Mouse (Mus musculus): ENCODE measurements around the gene Oit1. TPM values are rescaled to one million over a fixed set of nuclear protein-coding genes. Genes with fewer than 3 reads are reported as not detected.

The Oit1 gene
- total RNA-seq, 1 experiment from 2014 or later: not detected

DNA sequence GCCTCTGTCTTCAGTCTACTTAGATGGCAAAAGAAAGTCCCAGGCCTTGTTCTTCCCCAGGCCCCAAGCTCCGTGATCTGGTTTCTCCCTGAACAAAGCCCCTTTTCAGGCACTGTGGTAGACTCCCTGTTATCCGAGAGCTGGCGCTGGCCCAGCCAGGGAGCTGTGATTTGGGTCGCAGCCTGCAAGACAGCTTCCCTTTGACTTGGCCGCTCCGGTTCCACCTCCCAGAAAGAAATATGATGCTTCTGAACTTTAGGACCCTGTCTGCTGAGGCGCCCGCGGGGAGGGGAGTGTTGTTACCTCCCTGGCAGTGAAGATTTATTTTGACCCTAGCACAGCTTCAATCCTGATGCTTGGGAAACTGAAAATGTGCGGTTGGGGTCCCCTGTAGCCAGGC, 42.6 kb downstream of the Oit1 start:
- DNase-seq: no peak

DNA sequence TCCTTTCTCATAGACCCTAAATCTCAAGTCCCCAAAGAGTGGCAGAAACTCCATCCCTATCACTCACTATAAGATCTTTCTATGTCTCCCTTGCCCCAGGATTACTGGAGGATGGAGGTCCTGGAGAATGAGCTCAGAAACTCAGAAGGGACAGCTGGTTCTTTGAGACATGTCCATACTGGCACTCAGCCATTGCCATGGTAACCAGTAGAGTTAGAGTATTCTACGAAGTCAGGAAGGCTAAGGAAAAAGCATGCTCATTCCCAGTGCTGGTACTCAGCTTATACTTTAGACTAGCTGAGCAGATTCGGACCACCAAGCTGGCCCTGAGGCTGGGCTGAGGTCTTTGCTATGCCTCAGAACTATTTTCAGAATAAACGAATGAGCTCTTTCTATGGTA, 44.0 kb downstream of the Oit1 start:
- no peak for DNase-seq

DNA sequence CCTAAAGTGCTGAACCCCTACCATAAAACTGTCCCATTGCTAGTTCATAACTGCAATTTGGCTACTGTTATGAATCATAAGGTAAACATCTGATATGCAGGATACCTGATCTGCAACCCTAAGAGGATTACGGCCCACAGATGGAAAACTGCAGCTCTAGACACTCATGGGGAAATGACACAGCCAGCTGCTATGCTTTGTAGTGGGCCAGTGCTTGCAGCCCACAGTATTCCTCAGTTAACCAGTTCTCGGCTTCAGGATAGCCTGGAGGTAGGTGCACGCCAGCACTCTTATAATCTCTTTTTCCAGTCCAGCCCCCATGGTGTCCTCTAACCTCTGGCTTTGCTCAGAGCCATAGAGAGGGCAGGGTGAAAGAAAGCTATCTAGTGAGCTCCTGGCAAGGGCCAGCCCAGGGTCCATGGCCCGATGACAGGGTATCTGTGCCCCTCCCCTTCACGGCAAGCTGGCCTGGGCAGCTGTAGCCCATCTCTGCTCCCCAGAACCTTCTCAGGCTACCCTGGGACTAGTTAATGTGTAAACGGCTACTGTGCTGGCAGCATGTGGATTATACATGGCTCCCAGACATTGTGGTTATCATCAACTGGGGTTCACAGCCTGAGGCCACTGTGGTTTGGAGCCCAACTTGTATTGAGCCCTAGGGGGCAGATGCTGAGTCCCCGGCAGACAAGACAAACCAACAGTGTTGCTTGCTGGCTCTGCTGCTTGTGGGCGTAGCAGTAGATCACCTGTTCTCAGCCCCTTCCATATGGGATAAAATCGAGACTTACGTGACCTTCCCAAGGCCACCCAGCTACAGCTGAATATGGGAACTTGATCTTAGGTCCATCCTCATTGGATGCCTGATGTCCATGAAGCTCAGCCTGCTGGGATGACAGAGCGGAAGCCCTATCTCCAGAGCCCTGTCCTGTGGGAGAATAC, 46.0 kb downstream of the Oit1 start:
- no peak for DNase-seq

DNA sequence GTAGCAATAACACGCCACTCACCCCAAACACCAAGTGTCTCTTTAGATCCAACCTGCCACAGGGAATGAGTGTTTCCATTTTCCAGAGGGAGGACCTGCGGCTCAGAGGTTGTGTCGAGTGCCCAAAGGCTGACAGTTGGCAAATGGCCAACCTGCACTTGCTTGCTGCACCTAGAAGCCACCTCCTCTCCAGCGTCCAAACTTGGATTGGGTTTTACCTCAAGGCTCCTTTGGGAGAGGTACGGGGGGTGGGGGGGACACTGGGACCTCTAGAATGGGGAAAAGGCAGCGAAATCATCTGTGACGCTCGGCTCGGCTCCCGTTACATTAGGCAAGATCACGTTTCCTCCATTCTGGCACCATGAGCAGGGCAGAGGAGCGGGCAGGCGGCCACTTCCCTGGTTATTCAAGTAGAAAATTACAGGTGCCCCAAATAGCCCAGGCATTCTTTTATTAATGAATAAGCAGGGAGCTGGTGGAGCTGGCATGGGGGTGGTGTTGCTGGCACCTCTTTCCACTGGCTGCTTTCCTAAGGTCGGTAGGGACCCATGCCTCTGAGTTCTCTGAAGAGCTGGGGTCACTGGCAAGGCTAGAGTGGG, 47.1 kb downstream of the Oit1 start:
- DNase-seq: peak; percentile 62

DNA sequence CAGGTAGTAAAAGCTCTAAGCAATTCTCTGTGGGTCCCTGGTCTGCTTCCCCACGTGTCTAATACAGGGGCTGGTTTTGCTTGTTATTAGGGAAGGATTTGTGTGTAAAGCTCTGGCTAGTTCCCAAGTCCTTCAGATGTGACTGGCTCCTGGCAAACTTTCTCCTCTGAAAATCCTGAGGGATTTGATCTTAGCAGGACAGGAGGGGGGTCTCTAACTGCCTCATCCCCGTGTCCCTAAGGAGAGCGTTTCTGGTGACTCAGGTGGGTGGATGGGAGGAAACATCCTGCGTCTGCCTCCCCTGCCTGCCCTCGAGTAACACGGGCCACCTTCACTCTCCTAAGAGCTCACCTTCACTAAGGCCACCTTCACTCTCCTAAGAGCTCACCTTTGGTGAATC, 48.2 kb downstream of the Oit1 start:
- DNase-seq: no peak

DNA sequence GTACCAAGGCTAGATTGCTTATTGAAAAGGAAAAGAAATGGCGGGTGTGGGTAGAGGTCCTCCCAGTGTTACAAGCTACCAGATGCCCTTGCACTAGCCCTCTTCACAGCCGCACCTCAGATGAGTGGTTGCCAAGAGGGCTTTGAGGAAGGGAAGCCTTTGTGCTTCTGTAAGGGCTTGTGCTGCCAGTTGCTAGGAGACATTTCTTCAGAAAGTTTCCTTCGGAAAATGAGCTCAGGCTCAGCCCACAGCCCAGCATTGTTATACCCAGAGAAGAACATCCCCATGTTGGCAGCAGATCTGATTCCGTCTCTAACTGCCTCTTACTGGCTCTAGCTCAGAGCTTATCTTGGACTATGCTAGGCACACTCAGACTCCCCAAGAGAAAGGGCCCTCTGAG, 49.0 kb downstream of the Oit1 start:
- DNase-seq: no peak

DNA sequence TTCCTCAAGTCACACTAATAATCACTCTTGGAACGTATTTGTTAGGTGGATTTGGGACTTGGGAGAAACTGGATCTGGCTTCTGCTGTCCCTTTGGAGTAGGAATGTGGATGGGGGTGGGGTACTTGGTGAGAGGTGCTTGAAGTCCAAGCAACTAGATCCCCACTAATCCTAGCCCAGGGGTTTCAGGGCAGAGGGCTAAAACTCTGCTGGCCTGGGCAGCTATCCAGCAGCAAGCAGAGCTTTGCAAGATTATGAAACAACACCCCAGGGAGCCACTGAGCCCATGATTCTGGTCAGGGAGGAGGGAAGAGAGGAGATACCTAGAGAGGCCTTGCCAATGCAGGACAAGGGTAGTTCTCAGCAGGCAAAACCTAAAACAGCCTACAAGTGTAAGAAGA, 51.2 kb downstream of the Oit1 start:
- peak; percentile 70 for DNase-seq

DNA sequence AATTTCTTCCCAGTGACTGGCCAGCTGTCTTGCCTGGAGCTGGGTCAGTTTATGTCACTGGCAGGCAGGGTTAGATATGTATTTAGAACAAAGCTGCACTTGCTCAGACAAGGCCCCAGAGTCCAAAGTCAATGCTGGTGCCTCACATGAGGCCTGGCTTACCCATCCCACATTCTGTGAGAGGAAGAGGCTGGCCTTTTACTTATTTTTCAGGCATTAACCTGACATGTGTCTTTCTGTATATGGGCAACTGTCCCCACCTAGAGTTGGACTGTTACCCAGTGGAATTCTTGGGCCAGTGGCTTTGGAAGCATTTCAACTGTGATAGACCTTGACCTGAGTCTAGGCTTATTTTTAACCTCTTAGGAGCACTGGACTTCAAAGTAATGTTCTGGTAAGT, 51.6 kb downstream of the Oit1 start:
- DNase-seq: peak; percentile 28

DNA sequence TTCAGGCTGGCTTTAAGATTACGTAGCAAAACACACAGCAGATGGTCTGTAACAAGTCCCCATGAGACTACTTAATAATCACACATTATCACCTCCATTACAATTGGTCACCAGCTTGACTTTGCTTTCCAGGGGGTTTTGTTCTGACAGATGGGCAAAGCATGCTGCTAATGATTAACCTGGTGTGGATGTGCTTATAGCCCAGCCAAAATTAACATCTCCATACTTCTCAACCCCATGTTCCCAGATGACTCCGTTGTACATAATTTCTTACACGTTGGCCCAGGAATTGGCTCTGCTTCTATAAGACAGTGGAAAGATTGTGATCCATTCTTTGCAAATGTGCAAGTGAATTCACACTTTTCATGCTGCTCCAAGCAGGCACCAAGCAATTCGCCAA, 52.8 kb downstream of the Oit1 start:
- no peak for DNase-seq

DNA sequence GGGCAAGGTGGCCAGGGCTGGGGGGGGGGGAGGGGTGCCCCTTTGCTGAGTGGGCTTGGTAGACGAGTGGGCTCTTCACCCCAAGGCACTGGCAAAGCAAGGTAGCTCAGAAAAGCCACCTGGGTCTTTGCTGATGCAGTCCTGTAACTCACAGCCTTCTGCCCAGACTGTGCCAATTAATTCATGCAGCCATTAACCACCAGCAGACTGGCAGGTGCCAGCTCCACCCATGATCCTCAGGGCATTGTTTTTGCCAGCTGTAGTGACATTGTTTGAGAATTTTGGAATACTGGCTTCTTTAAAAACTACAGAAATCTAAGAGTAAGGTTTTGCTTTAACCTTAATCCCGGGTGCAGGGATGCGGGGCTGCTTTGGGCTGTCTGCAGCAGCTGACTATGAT, 58.0 kb downstream of the Oit1 start:
- no peak for DNase-seq

DNA sequence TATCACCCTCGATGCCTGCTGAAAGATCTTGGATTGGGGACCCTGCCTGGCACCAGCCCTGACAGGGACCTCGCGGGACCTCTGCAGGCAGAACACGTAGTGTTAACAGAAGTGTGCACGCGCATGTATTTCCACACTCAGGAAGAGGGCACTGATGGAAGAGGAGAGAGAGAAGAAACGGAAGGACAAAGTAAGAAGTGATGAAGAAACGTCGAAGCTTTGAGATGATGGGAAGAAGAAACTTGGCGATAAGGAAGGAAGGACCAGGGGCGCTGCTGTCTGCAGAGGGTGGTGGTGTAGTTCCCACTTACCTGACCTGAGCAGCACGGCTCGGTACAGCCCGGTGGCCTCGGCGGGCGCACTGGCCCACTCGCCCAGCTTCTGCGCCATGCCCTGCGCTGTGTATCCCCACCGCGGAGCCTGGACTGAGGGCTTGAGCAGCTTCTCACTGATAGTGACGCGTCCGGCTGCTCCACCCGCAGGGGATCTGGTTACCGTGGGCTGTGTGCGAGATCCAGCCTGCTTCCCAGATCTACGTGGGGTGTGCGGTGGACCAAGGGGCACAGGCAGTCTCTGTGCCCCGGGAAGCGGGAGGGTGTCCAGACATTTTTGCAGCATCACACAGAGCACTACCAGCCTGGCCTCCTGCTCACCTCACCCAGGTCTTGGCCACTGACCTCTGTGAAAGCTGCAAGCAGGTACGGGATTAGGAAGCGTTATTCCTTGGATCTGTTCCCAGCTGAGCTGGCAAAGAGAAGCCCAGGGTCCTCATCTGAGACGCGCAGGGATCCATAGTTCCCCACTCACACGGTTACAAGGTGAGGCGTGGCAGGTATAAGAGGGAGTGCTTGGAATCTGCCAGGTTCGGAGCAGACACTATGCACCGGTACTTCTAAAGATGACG, 61.1 kb downstream of the Oit1 start, which contains the start of gene Fam107a:
Fam107a (minus strand) TSS at position 830 of the 904 bp plus-strand sequence.
- no peak for DNase-seq

DNA sequence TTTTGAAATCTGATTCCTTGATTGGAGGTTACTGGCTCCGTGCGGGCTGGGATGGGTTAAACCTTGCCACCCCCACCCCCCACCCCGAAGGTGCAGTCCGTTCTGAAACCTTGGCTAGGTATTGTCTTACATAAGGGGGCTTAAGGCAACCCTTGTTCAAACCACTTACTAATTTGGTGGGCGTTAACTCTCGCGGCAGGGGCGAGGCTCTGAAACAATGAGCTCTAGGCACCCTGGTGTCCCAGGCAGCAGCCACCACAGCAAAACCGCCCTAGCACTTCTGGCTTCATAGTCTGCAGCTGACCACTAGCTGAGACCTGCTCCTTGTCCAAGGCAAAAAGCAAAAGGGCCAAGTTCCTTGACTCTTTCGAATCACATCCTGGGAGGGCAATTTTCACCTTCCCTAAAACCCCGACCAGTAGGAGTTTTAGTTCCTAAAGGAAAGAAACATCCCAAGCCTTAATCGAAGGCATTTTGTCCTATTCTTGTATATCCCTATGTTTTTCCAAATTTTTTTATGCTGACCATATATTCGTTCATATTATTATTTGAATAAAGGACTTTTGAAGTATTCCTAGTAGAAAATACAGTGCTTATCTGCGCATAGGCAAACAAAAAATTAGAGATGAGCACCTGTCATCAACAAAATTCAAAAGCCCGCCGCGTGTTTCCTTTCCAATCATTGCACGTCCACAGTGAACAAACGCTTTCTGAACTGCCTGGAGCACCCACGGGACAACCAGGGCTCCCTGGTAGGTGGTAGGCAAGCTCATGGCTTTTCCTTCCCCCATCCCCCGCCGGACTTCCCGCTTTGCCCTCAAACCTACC, 62.0 kb downstream of the Oit1 start:
- DNase-seq: no peak

DNA sequence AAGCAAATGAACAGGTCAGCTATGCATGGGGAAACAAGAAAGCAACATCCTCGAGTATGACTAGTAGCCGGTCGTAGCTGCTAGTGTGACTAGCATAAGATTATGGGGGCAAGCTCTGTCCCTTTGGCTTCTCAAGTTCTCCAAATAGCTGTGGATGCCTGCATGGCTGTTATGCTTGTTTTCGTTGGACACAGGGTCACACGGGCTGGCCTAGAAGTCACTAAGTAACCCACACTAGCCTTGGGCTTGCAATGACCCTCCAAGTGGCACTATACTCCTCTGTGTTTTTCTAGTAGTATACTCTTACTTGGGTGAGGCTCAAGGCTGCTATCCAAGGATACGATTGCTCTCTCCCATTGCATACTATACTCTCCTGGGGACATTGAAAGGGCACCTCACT, 63.4 kb downstream of the Oit1 start:
- DNase-seq: no peak

DNA sequence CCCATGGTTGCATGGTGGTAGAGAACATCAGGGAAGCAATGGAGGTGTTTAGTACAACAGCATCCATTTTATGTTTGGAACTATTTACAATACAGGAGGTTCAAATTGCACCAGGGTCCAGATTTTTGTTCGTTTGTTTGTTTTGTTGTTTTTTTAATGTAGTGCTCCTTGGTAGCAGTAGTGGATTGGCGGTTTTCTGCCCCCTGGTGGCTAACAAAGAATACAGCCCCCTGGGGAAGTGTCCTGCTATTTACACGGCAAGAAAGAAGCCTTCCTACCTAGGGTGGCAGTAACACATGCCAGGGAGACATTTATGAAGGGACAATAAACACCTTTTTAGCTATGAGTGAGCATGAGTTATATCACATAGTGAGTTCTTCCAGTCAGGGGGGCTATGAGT, 64.0 kb downstream of the Oit1 start:
- peak; percentile 56 for DNase-seq

DNA sequence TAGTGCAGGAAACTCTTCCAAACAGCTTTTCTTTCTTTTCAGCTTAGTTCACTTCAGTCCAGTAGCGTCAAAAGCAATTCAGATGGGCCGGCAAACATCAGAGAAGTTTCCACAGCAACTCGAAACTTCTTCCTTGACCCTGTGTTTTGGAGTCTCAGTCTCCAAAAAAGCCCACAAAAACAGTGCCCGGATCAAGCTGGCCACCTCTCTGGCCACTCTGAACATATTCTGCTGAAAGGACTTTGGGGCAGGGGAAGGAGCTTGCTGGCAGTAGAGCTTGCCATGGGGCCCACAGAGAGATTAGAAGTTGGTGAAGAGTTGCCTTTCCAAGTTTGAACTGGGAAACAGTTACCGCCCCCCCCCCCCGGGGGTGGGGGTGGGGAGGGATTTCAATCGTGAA, 64.7 kb downstream of the Oit1 start:
- DNase-seq: no peak

DNA sequence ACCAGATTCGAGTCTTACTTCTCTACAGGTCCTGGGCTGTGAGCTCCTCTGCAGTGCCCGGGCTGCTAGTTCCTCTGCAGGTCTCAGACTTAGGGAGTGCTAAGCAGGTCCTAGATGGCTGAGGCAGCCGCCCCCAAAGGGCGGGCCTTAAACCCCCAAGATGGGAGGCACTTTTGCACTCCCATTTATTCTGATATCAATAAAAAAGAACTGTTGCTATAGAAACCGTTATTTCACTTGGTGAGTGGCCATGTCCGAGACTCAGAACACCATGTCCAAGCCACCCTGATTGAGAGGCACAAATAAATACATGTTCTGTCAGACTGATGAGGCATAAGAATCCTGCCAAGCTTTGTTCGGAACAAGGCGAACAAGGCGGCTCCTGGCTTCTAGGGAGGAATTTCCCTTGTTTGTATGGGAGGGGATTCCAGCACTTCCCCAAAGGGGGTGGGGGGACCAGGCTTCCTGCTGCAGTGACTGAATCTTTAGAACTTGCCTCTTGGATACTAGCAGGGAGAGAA, 68.9 kb downstream of the Oit1 start:
- DNase-seq: no peak

DNA sequence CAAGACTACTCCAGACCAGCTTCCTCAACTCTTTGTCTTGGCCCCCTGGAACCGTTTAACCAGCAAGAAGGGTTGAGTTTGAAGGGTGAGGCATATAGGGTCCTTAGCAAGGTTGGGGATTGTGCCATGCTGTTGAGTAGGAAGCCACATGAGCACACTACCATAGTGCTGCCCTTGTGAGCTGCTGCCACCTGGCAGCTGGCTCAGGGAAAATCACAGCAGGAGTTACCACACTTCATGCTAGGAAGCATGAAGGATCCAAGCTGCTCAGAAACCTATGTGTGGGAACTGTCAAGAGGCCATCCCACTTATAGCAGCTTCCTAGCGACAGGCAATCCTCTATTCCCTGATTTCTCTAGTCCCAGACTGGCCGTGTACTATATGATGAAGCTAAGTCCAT, 69.9 kb downstream of the Oit1 start:
- no peak for DNase-seq

DNA sequence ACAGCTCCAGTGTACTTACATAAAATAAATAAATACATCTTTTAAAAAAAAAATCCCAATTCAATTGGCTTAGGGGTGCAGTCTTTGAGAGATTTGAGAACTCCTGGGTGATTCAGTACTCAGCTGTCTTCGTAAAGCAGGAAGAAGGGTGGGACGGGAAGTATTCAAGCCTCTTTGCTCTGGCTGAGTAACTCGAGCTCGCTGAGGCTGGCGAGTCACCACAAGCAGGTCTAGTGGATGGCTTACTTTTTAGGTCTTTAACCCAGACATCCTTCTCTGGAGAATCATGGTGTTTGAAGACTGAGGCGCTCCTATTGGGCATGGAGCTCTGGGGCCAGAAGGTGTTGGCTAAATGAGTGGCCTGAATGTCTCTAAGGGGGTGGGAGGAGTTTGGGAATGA, 71.7 kb downstream of the Oit1 start:
- DNase-seq: no peak

DNA sequence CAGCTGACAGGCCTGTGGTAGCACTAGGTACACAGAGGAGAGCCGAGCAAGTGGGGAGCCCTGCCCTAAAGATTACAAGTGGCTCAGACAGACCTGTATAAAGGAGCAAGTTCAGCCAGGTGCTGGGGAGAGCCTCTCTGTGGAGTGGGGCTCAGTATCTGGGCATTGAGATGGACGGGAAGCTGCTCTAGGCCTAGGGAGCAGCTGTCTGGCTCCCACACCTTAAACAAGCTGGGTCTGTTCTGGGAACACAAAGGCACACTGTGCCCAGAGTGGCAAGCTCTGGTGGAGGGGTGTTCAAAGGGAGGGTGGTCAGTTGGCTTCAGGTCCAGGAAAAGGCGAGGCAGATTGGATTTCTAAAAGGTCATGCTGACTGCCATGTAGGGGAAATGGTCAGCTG, 73.5 kb downstream of the Oit1 start:
- no peak for DNase-seq

DNA sequence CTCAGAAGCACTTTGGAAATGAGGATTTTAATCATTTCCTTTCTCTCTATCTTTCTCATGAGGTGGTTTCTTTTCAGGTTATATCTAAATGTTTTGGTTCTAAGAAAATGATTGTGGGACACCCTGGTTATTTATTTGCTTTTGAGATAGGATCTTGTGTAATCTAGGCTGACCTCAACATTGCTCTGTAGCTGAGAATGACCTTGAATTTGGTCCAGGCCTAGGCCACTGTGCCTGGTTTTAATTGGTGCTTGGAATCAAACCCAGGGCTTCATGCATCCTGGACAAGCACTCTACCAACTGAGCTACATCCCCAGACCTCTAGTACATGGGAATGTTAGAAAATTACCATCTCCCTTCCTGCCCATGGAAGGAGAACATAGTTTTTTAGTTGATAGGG, 74.5 kb downstream of the Oit1 start:
- DNase-seq: no peak

DNA sequence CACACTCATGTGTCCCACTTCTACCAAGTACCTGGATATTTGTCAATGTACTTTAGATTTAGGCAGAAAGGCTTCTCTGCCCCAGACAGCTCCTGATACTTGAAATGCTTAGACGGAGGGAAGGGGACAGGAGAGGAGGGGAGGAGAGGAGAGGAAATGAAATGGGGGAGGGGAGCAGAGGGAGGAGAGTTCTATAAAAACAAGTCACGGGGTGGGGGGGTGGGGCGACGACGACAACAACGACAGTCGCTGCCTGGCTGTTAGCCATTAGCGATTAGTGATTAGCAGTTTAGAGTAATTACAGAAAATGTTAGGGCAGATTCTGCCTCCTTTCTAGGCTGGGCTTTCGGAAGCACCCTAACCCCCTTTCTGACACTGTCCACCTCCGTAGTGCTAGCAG, 75.9 kb downstream of the Oit1 start:
- no peak for DNase-seq

DNA sequence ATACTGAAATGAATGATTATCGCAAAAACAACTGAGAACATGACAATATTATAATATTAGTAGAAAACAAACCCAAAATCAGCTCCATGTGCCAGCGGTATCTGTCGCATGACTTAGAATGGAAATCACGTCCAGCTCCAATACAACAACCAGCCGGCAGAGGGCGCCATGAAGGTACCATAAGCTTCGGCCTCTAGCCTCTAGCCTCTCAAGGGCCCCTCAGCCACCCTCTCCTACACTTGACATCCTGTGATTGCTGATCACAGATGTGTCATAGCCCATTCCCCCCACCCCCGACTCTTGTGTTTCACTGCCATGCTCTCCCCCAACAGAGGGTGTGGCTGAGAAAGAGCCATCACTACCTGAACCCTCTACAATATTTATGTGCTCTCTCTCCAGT, 78.3 kb downstream of the Oit1 start:
- peak; percentile 75 for DNase-seq

All from adrenal gland, postnatal 14 days (tissue).